Mouse (Mus musculus) hindlimb bud, embryonic 11.5 days (tissue): ENCODE measurements around the gene Cpxm2.

Source experiments
- DNase-seq: peaks from one replicate; pipeline ENCODE4 v3.0.0-alpha.2; 2012; ENCODE audit warnings: low read depth, low spot score; ENCODE audit errors: extremely low spot score

Gene Cpxm2

GRCm38 (mm10) chr7:132145227-132145800 is 9.2 kb downstream of the Cpxm2 start:
- DNase-seq, result no peak

- no peak for DNase-seq
These were observed 25.9 kb downstream of the Cpxm2 start for GRCm38 (mm10) chr7:132128687-132129086.

GRCm38 (mm10) chr7:132124948-132125347 is 29.6 kb downstream of the Cpxm2 start:
- no peak for DNase-seq

- DNase-seq, result no peak
These were observed 31.3 kb downstream of the Cpxm2 start for GRCm38 (mm10) chr7:132123211-132123610.

GRCm38 (mm10) chr7:132119817-132120216 is 34.7 kb downstream of the Cpxm2 start:
- no peak for DNase-seq

GRCm38 (mm10) chr7:132111770-132112169 is 42.8 kb downstream of the Cpxm2 start:
- DNase-seq, result no peak

GRCm38 (mm10) chr7:132110308-132110707 is 44.2 kb downstream of the Cpxm2 start:
- no peak for DNase-seq

- DNase-seq, result no peak
These were observed 47.6 kb downstream of the Cpxm2 start for GRCm38 (mm10) chr7:132106891-132107290.

GRCm38 (mm10) chr7:132105326-132105725 is 49.2 kb downstream of the Cpxm2 start:
- DNase-seq, result no peak

GRCm38 (mm10) chr7:132098441-132098840 is 56.1 kb downstream of the Cpxm2 start:
- no peak for DNase-seq

- no peak for DNase-seq
These were observed 59.9 kb downstream of the Cpxm2 start for GRCm38 (mm10) chr7:132094666-132095065.

GRCm38 (mm10) chr7:132091551-132091950 is 63.0 kb downstream of the Cpxm2 start:
- no peak for DNase-seq

GRCm38 (mm10) chr7:132088606-132089005 is 65.9 kb downstream of the Cpxm2 start:
- no peak for DNase-seq

- no peak for DNase-seq
These were observed 66.4 kb downstream of the Cpxm2 start for GRCm38 (mm10) chr7:132088181-132088580.

- no peak for DNase-seq
These were observed 78.7 kb downstream of the Cpxm2 start for GRCm38 (mm10) chr7:132075825-132076224.

GRCm38 (mm10) chr7:132074503-132074902 is 80.0 kb downstream of the Cpxm2 start:
- no peak for DNase-seq

- no peak for DNase-seq
These were observed 83.5 kb downstream of the Cpxm2 start for GRCm38 (mm10) chr7:132070877-132071625.

- DNase-seq, result no peak
These were observed 86.6 kb downstream of the Cpxm2 start for GRCm38 (mm10) chr7:132067951-132068350.

GRCm38 (mm10) chr7:132067511-132067910 is 87.0 kb downstream of the Cpxm2 start:
- no peak for DNase-seq

- DNase-seq, result no peak
These were observed 94.4 kb downstream of the Cpxm2 start for GRCm38 (mm10) chr7:132060116-132060515.

- no peak for DNase-seq
These were observed 98.0 kb downstream of the Cpxm2 start for GRCm38 (mm10) chr7:132056565-132056964.

- DNase-seq, result no peak
These were observed 107.9 kb downstream of the Cpxm2 start for GRCm38 (mm10) chr7:132046662-132047061.
